Mouse (Mus musculus): Measurements from ENCODE around the gene Thap11.

DNA sequence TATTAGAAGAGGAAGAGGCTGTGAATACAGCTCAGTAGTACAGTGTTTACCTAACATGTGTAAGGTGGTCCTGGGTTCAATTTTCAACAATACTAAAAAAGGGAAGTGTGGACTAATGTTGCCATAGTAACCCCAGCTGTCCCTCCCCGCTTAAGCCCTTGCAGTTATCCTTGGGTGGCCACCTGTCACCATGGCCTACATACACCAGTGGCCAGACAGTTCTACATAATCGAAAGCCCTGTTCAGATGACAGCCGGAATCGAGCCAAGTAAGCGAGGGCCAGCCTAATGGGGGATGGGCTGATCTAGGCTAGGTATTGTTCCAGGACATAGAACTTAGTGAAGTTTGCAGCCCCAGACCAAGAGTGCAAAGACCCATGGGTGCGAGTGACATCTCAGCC is 17.9 kb upstream of the Thap11 start:
- no peak for TF ChIP-seq CTCF (IDR thresholded peaks at IDR 0.05; ENCODE audit: borderline replicate concordance, control insufficient read depth, extremely low read depth, insufficient read depth, low read length, poor library complexity)
- TF ChIP-seq POLR2A (IDR thresholded peaks at IDR 0.05; ENCODE audit: control insufficient read depth, extremely low read depth, insufficient read depth, low read length, poor library complexity): no peak
